Mouse (Mus musculus): ENCODE measurements around the gene Agap1. TPM values are rescaled to one million over a fixed set of nuclear protein-coding genes. Genes with fewer than 3 reads are reported as not detected.

The Agap1 gene
- polyA plus RNA-seq, 1 experiment from 2014 or later, result 49.8 TPM

- Histone ChIP-seq H3K4me2 (no peak overlapping the region), H3K9ac (no peak overlapping the region), H3K9me3 (no peaks in the 10 kb centered on the region), H3K36me3 (no peaks in the 10 kb centered on the region), H3K27me3 (no peaks in the 10 kb centered on the region), H3K27ac (replicated peaks) (no peak overlapping the region), H3K4me1 (replicated peaks) (peaks cover 33% of the 10 kb centered on the region), H3K4me3 (no peak overlapping the region)
- WGBS, result 43% methylated on average over 12 of the region's 12 CpGs
- ATAC-seq (ENCODE audit: low FRiP score, low read depth), result no peak
Observed at GRCm38 (mm10) chr1:89870134-89870905, 415.7 kb downstream of the Agap1 start.

GRCm38 (mm10) chr1:89870906-89871211 is 416.3 kb downstream of the Agap1 start:
- Histone ChIP-seq H3K27ac (replicated peaks) (no peak overlapping the region), H3K4me3 (no peak overlapping the region), H3K9me3 (no peaks in the 10 kb centered on the region), H3K4me2 (no peak overlapping the region), H3K27me3 (no peaks in the 10 kb centered on the region), H3K4me1 (replicated peaks) (peaks cover 27% of the 10 kb centered on the region), H3K9ac (no peak overlapping the region), H3K36me3 (no peaks in the 10 kb centered on the region)
- 33% methylated on average over 6 of the region's 6 CpGs for WGBS
- no peak for ATAC-seq (ENCODE audit: low FRiP score, low read depth)

GRCm38 (mm10) chr1:89876346-89877072 is 421.9 kb downstream of the Agap1 start:
- Histone ChIP-seq H3K27ac (replicated peaks) (peak overlapping the region; percentile 13; the same call in 1 of the 2 replicates), H3K4me2 (no peak overlapping the region), H3K4me3 (no peak overlapping the region), H3K36me3 (no peaks in the 10 kb centered on the region), H3K9ac (no peak overlapping the region), H3K4me1 (replicated peaks) (peaks cover 52% of the 10 kb centered on the region), H3K9me3 (no peaks in the 10 kb centered on the region), H3K27me3 (no peaks in the 10 kb centered on the region)
- 0 out of 2 replicates have a peak, but pooled peaks have one; percentile 63 for ATAC-seq (ENCODE audit: low FRiP score, low read depth)
- 3% methylated on average over 5 of the region's 5 CpGs for WGBS

- no peak for ATAC-seq (ENCODE audit: low FRiP score, low read depth)
- Histone ChIP-seq H3K36me3 (no peaks in the 10 kb centered on the region), H3K27ac (replicated peaks) (no peak overlapping the region), H3K27me3 (no peaks in the 10 kb centered on the region), H3K4me2 (no peak overlapping the region), H3K9ac (no peak overlapping the region), H3K4me1 (replicated peaks) (peaks cover 47% of the 10 kb centered on the region), H3K9me3 (no peaks in the 10 kb centered on the region), H3K4me3 (no peak overlapping the region)
- 56% methylated on average over 11 of the region's 11 CpGs for WGBS
Observed at GRCm38 (mm10) chr1:89878496-89878895, 423.9 kb downstream of the Agap1 start.

GRCm38 (mm10) chr1:89880193-89880592 is 425.6 kb downstream of the Agap1 start:
- WGBS, result 7% methylated on average over 8 of the region's 8 CpGs
- no peaks in the 10 kb centered on the region for H3K36me3 ChIP-seq
- H3K4me2 ChIP-seq, result no peak overlapping the region
- H3K9ac ChIP-seq, result no peak overlapping the region
- no peak for ATAC-seq (ENCODE audit: low FRiP score, low read depth)
- no peaks in the 10 kb centered on the region for H3K27me3 ChIP-seq
- H3K27ac ChIP-seq (replicated peaks), result no peak overlapping the region
- no peaks in the 10 kb centered on the region for H3K9me3 ChIP-seq
- H3K4me1 ChIP-seq (replicated peaks), result peaks cover 47% of the 10 kb centered on the region
- H3K4me3 ChIP-seq, result no peak overlapping the region

GRCm38 (mm10) chr1:89880834-89881233 is 426.2 kb downstream of the Agap1 start:
- H3K4me2 ChIP-seq, result no peak overlapping the region
- peak; percentile 23; the same call in 1 of the 2 replicates for ATAC-seq (ENCODE audit: low FRiP score, low read depth)

DNA sequence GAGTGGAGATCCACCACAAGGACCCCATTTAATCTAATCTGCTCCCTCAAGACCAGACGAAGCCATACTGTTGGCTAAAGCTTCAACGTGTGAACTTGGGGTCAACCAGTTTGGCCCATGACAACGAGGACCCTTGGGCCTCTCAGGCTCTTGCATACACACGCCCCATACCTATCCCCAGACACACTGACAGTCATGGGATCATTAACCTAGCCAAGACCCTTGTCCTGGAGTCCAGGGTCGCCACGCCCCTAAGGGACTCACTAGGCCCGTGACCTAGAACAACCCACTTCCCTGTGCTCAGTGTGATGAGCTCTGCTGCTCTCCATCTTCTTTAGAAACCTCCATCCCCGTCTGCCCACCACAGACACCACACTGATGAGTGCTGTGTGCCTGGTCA is 429.7 kb downstream of the Agap1 start:
- peaks cover 20% of the 10 kb centered on the region for H3K4me1 ChIP-seq (replicated peaks)
- WGBS, result 95% methylated on average over 8 of the region's 8 CpGs
- no peak for ATAC-seq (ENCODE audit: low FRiP score, low read depth)

More at GRCm38 (mm10) chr1:89880834-89881233, 426.2 kb downstream of the Agap1 start:
- 43% methylated on average over 10 of the region's 10 CpGs for WGBS
- Histone ChIP-seq H3K9me3 (no peaks in the 10 kb centered on the region), H3K27me3 (no peaks in the 10 kb centered on the region), H3K4me3 (no peak overlapping the region), H3K4me1 (replicated peaks) (peaks cover 47% of the 10 kb centered on the region), H3K27ac (replicated peaks) (no peak overlapping the region), H3K9ac (no peak overlapping the region), H3K36me3 (no peaks in the 10 kb centered on the region)

DNA sequence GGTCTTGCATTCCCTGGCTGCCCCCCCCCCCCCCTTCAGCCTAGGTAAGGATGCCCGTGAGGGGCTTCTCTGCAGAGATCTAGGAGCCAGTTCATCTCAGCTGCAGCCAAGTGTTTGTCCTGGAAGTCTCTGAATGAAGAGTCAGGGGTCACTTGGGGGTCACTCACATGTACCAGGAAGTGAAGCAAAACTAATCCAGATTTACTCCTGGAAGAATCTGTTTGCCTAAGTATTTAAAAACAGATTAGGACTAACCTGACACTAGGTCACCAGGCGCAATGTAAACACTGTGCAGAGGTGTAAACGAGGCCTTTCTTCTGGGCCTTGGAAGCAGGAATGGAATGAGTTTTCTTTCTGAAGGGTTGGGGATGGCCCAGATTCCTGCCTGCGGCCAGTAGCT is 431.1 kb downstream of the Agap1 start:
- Histone ChIP-seq H3K27ac (replicated peaks) (no peak overlapping the region), H3K27me3 (no peaks in the 10 kb centered on the region), H3K4me1 (replicated peaks) (peaks cover 13% of the 10 kb centered on the region), H3K4me2 (no peak overlapping the region), H3K36me3 (peaks cover 17% of the 10 kb centered on the region; the same call in 1 of the 2 replicates), H3K4me3 (no peak overlapping the region), H3K9ac (no peak overlapping the region), H3K9me3 (no peaks in the 10 kb centered on the region)
- 43% methylated on average over 4 of the region's 4 CpGs for WGBS
- no peak for ATAC-seq (ENCODE audit: low FRiP score, low read depth)

More for the DNA sequence above, 429.7 kb downstream of the Agap1 start:
- Histone ChIP-seq H3K4me3 (no peak overlapping the region), H3K36me3 (peaks cover 14% of the 10 kb centered on the region; the same call in 1 of the 2 replicates), H3K27ac (replicated peaks) (no peak overlapping the region), H3K4me2 (no peak overlapping the region), H3K9me3 (no peaks in the 10 kb centered on the region), H3K27me3 (no peaks in the 10 kb centered on the region), H3K9ac (no peak overlapping the region)

GRCm38 (mm10) chr1:89891400-89891799 is 436.8 kb downstream of the Agap1 start:
- Histone ChIP-seq H3K27ac (replicated peaks) (no peak overlapping the region), H3K9ac (no peak overlapping the region), H3K36me3 (peaks cover 22% of the 10 kb centered on the region; the same call in 1 of the 2 replicates), H3K4me3 (no peak overlapping the region), H3K4me2 (no peak overlapping the region), H3K4me1 (replicated peaks) (peaks cover 24% of the 10 kb centered on the region), H3K27me3 (no peaks in the 10 kb centered on the region), H3K9me3 (no peaks in the 10 kb centered on the region)
- WGBS, result 84% methylated on average over 6 of the region's 6 CpGs
- ATAC-seq (ENCODE audit: low FRiP score, low read depth), result no peak

GRCm38 (mm10) chr1:89892281-89892680 is 437.7 kb downstream of the Agap1 start:
- Histone ChIP-seq H3K4me2 (no peak overlapping the region), H3K9me3 (no peaks in the 10 kb centered on the region), H3K9ac (no peak overlapping the region), H3K27ac (replicated peaks) (no peak overlapping the region), H3K4me3 (no peak overlapping the region), H3K27me3 (no peaks in the 10 kb centered on the region), H3K4me1 (replicated peaks) (peaks cover 24% of the 10 kb centered on the region), H3K36me3 (peaks cover 22% of the 10 kb centered on the region; the same call in 1 of the 2 replicates)
- ATAC-seq (ENCODE audit: low FRiP score, low read depth), result 0 out of 2 replicates have a peak, but pooled peaks have one; percentile 19
- WGBS, result 25% methylated on average over 7 of the region's 7 CpGs

- H3K27me3 ChIP-seq, result no peaks in the 10 kb centered on the region
Observed at GRCm38 (mm10) chr1:89895801-89896200, 441.2 kb downstream of the Agap1 start.

DNA sequence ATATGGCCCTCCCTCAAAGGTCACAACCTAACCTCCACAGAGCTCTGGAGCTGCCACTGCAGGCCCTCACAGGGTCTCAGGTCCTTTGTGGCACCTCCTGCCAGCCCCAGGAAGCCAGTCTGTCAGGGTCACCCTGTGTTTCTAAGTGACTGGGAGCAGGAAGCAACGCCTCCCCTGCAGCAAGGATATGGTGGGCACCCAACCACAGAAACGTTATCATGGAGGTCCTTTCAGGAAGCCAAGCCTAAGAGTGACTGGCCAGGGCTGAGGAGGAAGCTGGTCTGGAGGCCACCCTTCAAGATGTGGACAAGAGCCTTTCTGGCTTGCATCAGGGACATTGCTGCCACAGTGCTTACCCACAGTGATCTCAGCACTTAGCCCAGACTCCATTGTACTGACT is 444.4 kb downstream of the Agap1 start:
- WGBS, result 80% methylated on average over 2 of the region's 2 CpGs
- H3K9me3 ChIP-seq, result no peaks in the 10 kb centered on the region
- no peaks in the 10 kb centered on the region for H3K27me3 ChIP-seq
- H3K36me3 ChIP-seq, result no peaks in the 10 kb centered on the region
- H3K27ac ChIP-seq (replicated peaks), result no peak overlapping the region
- no peak for ATAC-seq (ENCODE audit: low FRiP score, low read depth)
- no peak overlapping the region for H3K9ac ChIP-seq
- no peaks in the 10 kb centered on the region for H3K4me1 ChIP-seq (replicated peaks)
- H3K4me3 ChIP-seq, result no peak overlapping the region
- no peak overlapping the region for H3K4me2 ChIP-seq

More at GRCm38 (mm10) chr1:89895801-89896200, 441.2 kb downstream of the Agap1 start:
- Histone ChIP-seq H3K4me1 (replicated peaks) (peaks cover 18% of the 10 kb centered on the region), H3K4me2 (no peak overlapping the region), H3K27ac (replicated peaks) (no peak overlapping the region), H3K36me3 (0 out of 2 replicates have a peak, but pooled peaks cover 4% of the 10 kb centered on the region), H3K9me3 (no peaks in the 10 kb centered on the region), H3K4me3 (no peak overlapping the region), H3K9ac (no peak overlapping the region)
- 87% methylated on average over 5 of the region's 5 CpGs for WGBS
- ATAC-seq (ENCODE audit: low FRiP score, low read depth), result no peak

Measured in hindbrain, embryonic 15.5 days (tissue).